Mouse (Mus musculus) liver, embryonic 12.5 days (tissue): Measurements from ENCODE around the gene Rabep1. TPM values are rescaled to one million over a fixed set of nuclear protein-coding genes. Genes with fewer than 3 reads are reported as not detected.
"Not testable (repeated sequence)": the region's sequence is repeated elsewhere in the genome, so short reads cannot be mapped to it uniquely, and the experiment has no call there.

Source experiments
- ATAC-seq: fragments of 200-750 bp; cut with Nextera tagmentation; 2 replicates; pipeline ENCODE4 v1.8.0; 2017; ENCODE audit warnings: moderate number of reproducible peaks, mild to moderate bottlenecking, moderate library complexity
- H3K27ac ChIP-seq: fragments of 300-500 bp; sonication (generic); 2 replicates; pipeline ENCODE4 v1.5.1; 2016; ENCODE audit warnings: mild to moderate bottlenecking
- H3K27me3 ChIP-seq: fragments of 300-500 bp; sonication (generic); replicated peaks from 2 replicates; pipeline ENCODE4 v1.6.1; 2016; ENCODE audit warnings: mild to moderate bottlenecking, moderate library complexity
- H3K36me3 ChIP-seq: fragments of 300-500 bp; sonication (generic); 2 replicates; pipeline ENCODE4 v1.6.1; 2016; ENCODE audit warnings: mild to moderate bottlenecking, moderate library complexity
- H3K4me1 ChIP-seq: fragments of 300-500 bp; sonication (generic); 2 replicates; pipeline ENCODE4 v1.6.1; 2016
- H3K4me2 ChIP-seq: fragments of 300-500 bp; sonication (generic); 2 replicates; pipeline ENCODE4 v1.6.1; 2016; ENCODE audit warnings: mild to moderate bottlenecking, moderate library complexity
- H3K4me3 ChIP-seq: fragments of 300-500 bp; sonication (generic); 2 replicates; pipeline ENCODE4 v1.5.1; 2016; ENCODE audit warnings: mild to moderate bottlenecking, moderate library complexity
- H3K9ac ChIP-seq: fragments of 300-500 bp; sonication (generic); 2 replicates; pipeline ENCODE4 v1.6.1; 2016; ENCODE audit warnings: mild to moderate bottlenecking, moderate library complexity
- H3K9me3 ChIP-seq: fragments of 300-500 bp; sonication (generic); replicated peaks from 2 replicates; pipeline ENCODE4 v1.6.1; 2016; ENCODE audit warnings: mild to moderate bottlenecking, moderate library complexity
- WGBS: fragments of 180-500 bp; shearing (Covaris S2); methylation state at CpG from one replicate; pipeline ENCODE4 v1.1.7; 2016; ENCODE audit not compliant: insufficient replicate concordance; 5-methylcytosine and 5-hydroxymethylcytosine counted together
- polyA plus RNA-seq: library from polyadenylated mRNA; unstranded; fragments of >200 nt; fragmentation: Nextera tagmentation; extraction: Ambion mirVana; gene quantifications from 2 replicates; pipeline ENCODE4 v1.2.1, GENCODE M21; 2016

The Rabep1 gene
- polyA plus RNA-seq, 1 experiment from 2014 or later, result 23.0 TPM

- no peaks in the 10 kb centered on the region for H3K27me3 ChIP-seq
- WGBS, result 57% methylated on average over 2 of the region's 2 CpGs
- H3K9me3 ChIP-seq, result no peaks in the 10 kb centered on the region
- H3K4me2 ChIP-seq, result no peak overlapping the region
- no peak for ATAC-seq
- H3K27ac ChIP-seq, result no peak overlapping the region
- no peak overlapping the region for H3K4me3 ChIP-seq
- H3K4me1 ChIP-seq, result peaks cover 49% of the 10 kb centered on the region
- H3K9ac ChIP-seq, result no peak overlapping the region
- H3K36me3 ChIP-seq, result no peaks in the 10 kb centered on the region
These were observed 25.2 kb downstream of the Rabep1 start for GRCm38 (mm10) chr11:70869811-70870210.

- Histone ChIP-seq H3K4me1 (peaks cover 47% of the 10 kb centered on the region), H3K27ac (no peak overlapping the region), H3K9me3 (no peaks in the 10 kb centered on the region), H3K9ac (no peak overlapping the region), H3K27me3 (no peaks in the 10 kb centered on the region), H3K4me3 (no peak overlapping the region), H3K36me3 (0 out of 2 replicates have a peak, but pooled peaks cover 3% of the 10 kb centered on the region), H3K4me2 (no peak overlapping the region)
- 92% methylated on average over 1 of the region's 1 CpGs for WGBS
- ATAC-seq, result no peak
These were observed 25.8 kb downstream of the Rabep1 start for GRCm38 (mm10) chr11:70870407-70870806.

GRCm38 (mm10) chr11:70871110-70871509 lies 26.5 kb downstream of the Rabep1 start:
- no peak overlapping the region for H3K4me2 ChIP-seq
- H3K4me3 ChIP-seq, result no peak overlapping the region
- H3K4me1 ChIP-seq, result peaks cover 45% of the 10 kb centered on the region
- WGBS, result 50% methylated on average over 1 of the region's 1 CpGs
- H3K36me3 ChIP-seq, result 0 out of 2 replicates have a peak, but pooled peaks cover 4% of the 10 kb centered on the region
- no peak overlapping the region for H3K27ac ChIP-seq
- H3K9ac ChIP-seq, result no peak overlapping the region
- H3K27me3 ChIP-seq, result no peaks in the 10 kb centered on the region
- no peak for ATAC-seq
- no peaks in the 10 kb centered on the region for H3K9me3 ChIP-seq

- no peaks in the 10 kb centered on the region for H3K27me3 ChIP-seq
- 83% methylated on average over 3 of the region's 3 CpGs for WGBS
- no peak overlapping the region for H3K27ac ChIP-seq
- H3K4me2 ChIP-seq, result no peak overlapping the region
- peaks cover 8% of the 10 kb centered on the region; the same call in 1 of the 2 replicates for H3K36me3 ChIP-seq
- no peak for ATAC-seq
- no peak overlapping the region for H3K4me3 ChIP-seq
- H3K9ac ChIP-seq, result no peak overlapping the region
- peaks cover 45% of the 10 kb centered on the region for H3K4me1 ChIP-seq
- H3K9me3 ChIP-seq, result no peaks in the 10 kb centered on the region
These were observed 27.3 kb downstream of the Rabep1 start for GRCm38 (mm10) chr11:70871766-70872330.

- 0 out of 2 replicates have a peak overlapping the region, but pooled peaks have one; percentile 36 for H3K27ac ChIP-seq
- WGBS, result 60% methylated on average over 1 of the region's 1 CpGs
- no peak for ATAC-seq
- H3K4me3 ChIP-seq, result no peak overlapping the region
- no peak overlapping the region for H3K9ac ChIP-seq
- no peaks in the 10 kb centered on the region for H3K9me3 ChIP-seq
- no peak overlapping the region for H3K4me2 ChIP-seq
- H3K4me1 ChIP-seq, result peaks cover 40% of the 10 kb centered on the region
- peaks cover 19% of the 10 kb centered on the region for H3K36me3 ChIP-seq
- H3K27me3 ChIP-seq, result no peaks in the 10 kb centered on the region
These were observed 29.5 kb downstream of the Rabep1 start for GRCm38 (mm10) chr11:70873846-70874613.

GRCm38 (mm10) chr11:70877670-70878069 lies 33.1 kb downstream of the Rabep1 start:
- Histone ChIP-seq H3K4me2 (no peak overlapping the region), H3K4me1 (peaks cover 11% of the 10 kb centered on the region), H3K9ac (no peak overlapping the region), H3K27me3 (no peaks in the 10 kb centered on the region), H3K9me3 (no peaks in the 10 kb centered on the region), H3K27ac (no peak overlapping the region), H3K4me3 (no peak overlapping the region), H3K36me3 (peaks cover 31% of the 10 kb centered on the region)
- ATAC-seq, result no peak
- WGBS, result 85% methylated on average over 7 of the region's 7 CpGs

- WGBS, result 59% methylated on average over 3 of the region's 3 CpGs
- Histone ChIP-seq H3K27me3 (no peaks in the 10 kb centered on the region), H3K4me1 (no peaks in the 10 kb centered on the region), H3K27ac (no peak overlapping the region), H3K9ac (no peak overlapping the region), H3K9me3 (no peaks in the 10 kb centered on the region), H3K4me3 (no peak overlapping the region), H3K4me2 (no peak overlapping the region), H3K36me3 (peaks cover 54% of the 10 kb centered on the region)
- no peak for ATAC-seq
These were observed 38.4 kb downstream of the Rabep1 start for GRCm38 (mm10) chr11:70882905-70883430.

- WGBS, result 61% methylated on average over 2 of the region's 2 CpGs
- no peaks in the 10 kb centered on the region for H3K9me3 ChIP-seq
- no peak overlapping the region for H3K27ac ChIP-seq
- peaks cover 66% of the 10 kb centered on the region for H3K36me3 ChIP-seq
- H3K27me3 ChIP-seq, result no peaks in the 10 kb centered on the region
- no peak overlapping the region for H3K4me2 ChIP-seq
- no peak for ATAC-seq
- no peaks in the 10 kb centered on the region for H3K4me1 ChIP-seq
- H3K4me3 ChIP-seq, result no peak overlapping the region
- no peak overlapping the region for H3K9ac ChIP-seq
These were observed 46.1 kb downstream of the Rabep1 start for GRCm38 (mm10) chr11:70890643-70891042.

- no peaks in the 10 kb centered on the region for H3K4me1 ChIP-seq
- no peaks in the 10 kb centered on the region for H3K9me3 ChIP-seq
- no peak overlapping the region for H3K27ac ChIP-seq
- H3K36me3 ChIP-seq, result peaks cover 67% of the 10 kb centered on the region
- ATAC-seq, result no peak
- no peak overlapping the region for H3K9ac ChIP-seq
- H3K4me3 ChIP-seq, result no peak overlapping the region
- no peaks in the 10 kb centered on the region for H3K27me3 ChIP-seq
- H3K4me2 ChIP-seq, result no peak overlapping the region
These were observed 47.0 kb downstream of the Rabep1 start for GRCm38 (mm10) chr11:70891616-70892015.

- no peak for ATAC-seq
- H3K4me3 ChIP-seq, result no peak overlapping the region
- no peak overlapping the region for H3K4me2 ChIP-seq
- H3K36me3 ChIP-seq, result peaks cover 60% of the 10 kb centered on the region
- WGBS, result 59% methylated on average over 3 of the region's 3 CpGs
- no peak overlapping the region for H3K9ac ChIP-seq
- no peaks in the 10 kb centered on the region for H3K27me3 ChIP-seq
- no peak overlapping the region for H3K27ac ChIP-seq
- H3K4me1 ChIP-seq, result no peaks in the 10 kb centered on the region
- no peaks in the 10 kb centered on the region for H3K9me3 ChIP-seq
These were observed 53.1 kb downstream of the Rabep1 start for GRCm38 (mm10) chr11:70897680-70898079.

- ATAC-seq, H3K4me1 ChIP-seq, H3K27ac ChIP-seq, H3K27me3 ChIP-seq, H3K4me2 ChIP-seq, H3K9ac ChIP-seq, H3K9me3 ChIP-seq, H3K4me3 ChIP-seq: not testable (repeated sequence)
- H3K36me3 ChIP-seq, result peaks cover 58% of the 10 kb centered on the region
- WGBS, result 83% methylated on average over 5 of the region's 5 CpGs
These were observed 53.6 kb downstream of the Rabep1 start for GRCm38 (mm10) chr11:70898182-70898581.

- no peak for ATAC-seq
- 73% methylated on average over 3 of the region's 3 CpGs for WGBS
- Histone ChIP-seq H3K9me3 (no peaks in the 10 kb centered on the region), H3K36me3 (peaks cover 66% of the 10 kb centered on the region), H3K4me1 (no peaks in the 10 kb centered on the region), H3K27ac (no peak overlapping the region), H3K9ac (no peak overlapping the region), H3K4me2 (no peak overlapping the region), H3K4me3 (no peak overlapping the region), H3K27me3 (no peaks in the 10 kb centered on the region)
These were observed 62.1 kb downstream of the Rabep1 start for GRCm38 (mm10) chr11:70906681-70907080.
